Mouse (Mus musculus): ENCODE measurements around the gene Iglon5. TPM values are rescaled to one million over a fixed set of nuclear protein-coding genes. Genes with fewer than 3 reads are reported as not detected.

Gene Iglon5
- polyA plus RNA-seq, 1 experiment from 2014 or later: 0.38 TPM

DNA sequence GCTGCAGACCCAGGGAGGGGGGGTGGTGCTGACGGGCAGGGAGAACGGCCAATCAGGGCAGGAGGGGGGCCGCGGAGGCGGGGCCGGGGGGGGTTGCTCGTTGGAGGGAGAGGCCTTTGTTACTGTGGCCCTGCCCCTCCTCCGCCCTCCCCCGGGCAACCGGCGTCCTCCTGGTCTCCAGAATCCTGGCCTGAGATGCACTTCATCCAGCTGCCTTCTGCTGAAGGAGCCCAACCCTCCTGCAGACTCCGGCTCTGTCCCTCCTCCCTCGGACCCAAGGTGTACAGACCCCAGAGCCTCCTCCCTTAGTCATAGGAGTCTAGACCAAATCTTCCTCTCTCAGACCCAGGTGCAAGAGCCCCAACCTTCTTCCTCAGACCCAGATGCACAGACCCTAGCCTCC, 308 bp upstream of the Iglon5 start:
- Histone ChIP-seq H3K4me3 (replicated peaks) (peak overlapping the region; percentile 40), H3K27me3 (replicated peaks) (peaks cover 21% of the 10 kb centered on the region), H3K4me2 (replicated peaks) (peak overlapping the region; percentile 68), H3K9ac (peak overlapping the region; percentile 36; the same call in 1 of the 2 replicates), H3K36me3 (no peaks in the 10 kb centered on the region), H3K27ac (no peak overlapping the region), H3K4me1 (replicated peaks) (no peaks in the 10 kb centered on the region), H3K9me3 (no peaks in the 10 kb centered on the region)
- peak; percentile 91 for ATAC-seq
- under 1% methylated on average over 7 of the region's 13 CpGs for WGBS

GRCm38 (mm10) chr7:43488646-43489045, 1.2 kb downstream of the Iglon5 start:
- 40% methylated on average over 5 of the region's 5 CpGs for WGBS
- Histone ChIP-seq H3K27me3 (replicated peaks) (peaks cover 17% of the 10 kb centered on the region), H3K27ac (no peak overlapping the region), H3K9ac (no peak overlapping the region), H3K4me3 (replicated peaks) (no peak overlapping the region), H3K36me3 (no peaks in the 10 kb centered on the region), H3K4me1 (replicated peaks) (no peaks in the 10 kb centered on the region), H3K4me2 (replicated peaks) (no peak overlapping the region; the same call in 1 of the 2 replicates), H3K9me3 (no peaks in the 10 kb centered on the region)
- ATAC-seq: no peak

DNA sequence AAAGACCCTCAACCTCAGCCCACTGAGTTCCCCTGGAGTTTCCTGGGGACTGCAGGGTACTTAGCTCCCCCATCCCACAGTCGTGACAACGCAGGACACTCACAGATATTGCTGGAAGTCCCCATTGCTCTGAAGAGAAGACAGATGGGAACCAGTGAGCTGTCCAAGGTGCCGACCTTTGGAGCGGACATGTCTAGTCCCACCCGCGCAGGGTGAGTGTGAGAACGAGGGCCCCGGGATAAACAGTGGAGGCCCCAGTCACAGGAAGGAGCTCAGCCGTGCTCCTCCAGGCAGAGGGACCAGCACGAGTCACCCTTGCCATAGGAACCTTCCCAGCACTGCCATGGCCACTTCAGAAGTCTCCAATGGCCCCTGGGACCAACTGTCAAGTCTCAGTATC, 6.6 kb downstream of the Iglon5 start:
- Histone ChIP-seq H3K9me3 (no peaks in the 10 kb centered on the region), H3K36me3 (no peaks in the 10 kb centered on the region), H3K27ac (no peak overlapping the region), H3K4me2 (replicated peaks) (no peak overlapping the region), H3K27me3 (replicated peaks) (0 out of 2 replicates have a peak, but pooled peaks cover 5% of the 10 kb centered on the region), H3K9ac (no peak overlapping the region), H3K4me3 (replicated peaks) (no peak overlapping the region), H3K4me1 (replicated peaks) (peaks cover 3% of the 10 kb centered on the region; the same call in 1 of the 2 replicates)
- 5% methylated on average over 10 of the region's 10 CpGs for WGBS
- no peak for ATAC-seq

- Histone ChIP-seq H3K9ac (no peak overlapping the region), H3K4me3 (replicated peaks) (no peak overlapping the region), H3K27me3 (replicated peaks) (peaks cover 11% of the 10 kb centered on the region), H3K27ac (no peak overlapping the region), H3K9me3 (no peaks in the 10 kb centered on the region), H3K36me3 (no peaks in the 10 kb centered on the region), H3K4me1 (replicated peaks) (peaks cover 3% of the 10 kb centered on the region; the same call in 1 of the 2 replicates), H3K4me2 (replicated peaks) (no peak overlapping the region)
- ATAC-seq: 0 out of 2 replicates have a peak, but pooled peaks have one; percentile 23
- WGBS: 54% methylated on average over 8 of the region's 8 CpGs
Measured at GRCm38 (mm10) chr7:43482090-43482716, 7.7 kb downstream of the Iglon5 start.

GRCm38 (mm10) chr7:43481191-43481590, 8.7 kb downstream of the Iglon5 start:
- H3K36me3 ChIP-seq: no peaks in the 10 kb centered on the region
- H3K9ac ChIP-seq: no peak overlapping the region
- no peak overlapping the region for H3K4me3 ChIP-seq (replicated peaks)
- H3K27ac ChIP-seq: no peak overlapping the region
- ATAC-seq: no peak
- peaks cover 21% of the 10 kb centered on the region for H3K27me3 ChIP-seq (replicated peaks)
- H3K4me1 ChIP-seq (replicated peaks): peaks cover 3% of the 10 kb centered on the region; the same call in 1 of the 2 replicates
- H3K4me2 ChIP-seq (replicated peaks): no peak overlapping the region
- no peaks in the 10 kb centered on the region for H3K9me3 ChIP-seq
- WGBS: 58% methylated on average over 3 of the region's 3 CpGs

- no peaks in the 10 kb centered on the region for H3K9me3 ChIP-seq
- H3K27ac ChIP-seq: no peak overlapping the region
- H3K4me1 ChIP-seq (replicated peaks): no peaks in the 10 kb centered on the region
- H3K4me3 ChIP-seq (replicated peaks): no peak overlapping the region
- ATAC-seq: 0 out of 2 replicates have a peak, but pooled peaks have one; percentile 4
- no peaks in the 10 kb centered on the region for H3K36me3 ChIP-seq
- 0 out of 2 replicates have a peak overlapping the region, but pooled peaks have one; percentile 5 for H3K9ac ChIP-seq
- H3K27me3 ChIP-seq (replicated peaks): peaks cover 36% of the 10 kb centered on the region
- 10% methylated on average over 13 of the region's 13 CpGs for WGBS
- H3K4me2 ChIP-seq (replicated peaks): no peak overlapping the region
Measured at GRCm38 (mm10) chr7:43476376-43476775, 13.5 kb downstream of the Iglon5 start.

DNA sequence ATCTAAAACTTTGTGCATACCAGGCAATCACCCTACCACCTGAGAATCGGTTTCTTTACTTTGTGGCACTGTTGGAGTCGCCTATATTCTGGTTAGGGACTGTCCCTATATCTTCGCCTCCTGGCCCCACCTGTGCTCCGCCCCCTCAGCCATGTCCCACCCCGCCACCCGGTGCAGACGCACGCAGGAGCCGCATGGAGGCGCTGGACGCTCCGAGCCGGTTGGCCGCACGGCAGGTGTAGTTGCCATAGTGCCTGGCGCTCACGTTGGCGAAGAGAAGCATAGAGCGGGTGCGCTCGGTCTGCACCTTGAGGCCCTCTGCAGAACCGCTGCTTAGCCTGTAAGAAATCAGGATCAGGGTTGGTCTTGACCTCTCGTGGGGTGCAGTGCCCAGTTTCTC, 14.2 kb downstream of the Iglon5 start:
- peak; percentile 29 for ATAC-seq
- H3K9ac ChIP-seq: no peak overlapping the region

GRCm38 (mm10) chr7:43470373-43470772, 19.5 kb downstream of the Iglon5 start:
- Histone ChIP-seq H3K36me3 (no peaks in the 10 kb centered on the region), H3K9me3 (no peaks in the 10 kb centered on the region), H3K4me1 (replicated peaks) (0 out of 2 replicates have a peak, but pooled peaks cover 4% of the 10 kb centered on the region), H3K9ac (no peak overlapping the region), H3K4me3 (replicated peaks) (no peak overlapping the region), H3K27ac (no peak overlapping the region), H3K4me2 (replicated peaks) (no peak overlapping the region), H3K27me3 (replicated peaks) (peaks cover 7% of the 10 kb centered on the region)
- no peak for ATAC-seq
- 46% methylated on average over 8 of the region's 8 CpGs for WGBS

More for the DNA sequence above, 14.2 kb downstream of the Iglon5 start:
- H3K9me3 ChIP-seq: no peaks in the 10 kb centered on the region
- no peaks in the 10 kb centered on the region for H3K36me3 ChIP-seq
- no peak overlapping the region for H3K4me3 ChIP-seq (replicated peaks)
- H3K27me3 ChIP-seq (replicated peaks): peaks cover 36% of the 10 kb centered on the region
- H3K27ac ChIP-seq: no peak overlapping the region
- H3K4me1 ChIP-seq (replicated peaks): no peaks in the 10 kb centered on the region
- H3K4me2 ChIP-seq (replicated peaks): 0 out of 2 replicates have a peak overlapping the region, but pooled peaks have one; percentile 11
- WGBS: 16% methylated on average over 23 of the region's 23 CpGs

DNA sequence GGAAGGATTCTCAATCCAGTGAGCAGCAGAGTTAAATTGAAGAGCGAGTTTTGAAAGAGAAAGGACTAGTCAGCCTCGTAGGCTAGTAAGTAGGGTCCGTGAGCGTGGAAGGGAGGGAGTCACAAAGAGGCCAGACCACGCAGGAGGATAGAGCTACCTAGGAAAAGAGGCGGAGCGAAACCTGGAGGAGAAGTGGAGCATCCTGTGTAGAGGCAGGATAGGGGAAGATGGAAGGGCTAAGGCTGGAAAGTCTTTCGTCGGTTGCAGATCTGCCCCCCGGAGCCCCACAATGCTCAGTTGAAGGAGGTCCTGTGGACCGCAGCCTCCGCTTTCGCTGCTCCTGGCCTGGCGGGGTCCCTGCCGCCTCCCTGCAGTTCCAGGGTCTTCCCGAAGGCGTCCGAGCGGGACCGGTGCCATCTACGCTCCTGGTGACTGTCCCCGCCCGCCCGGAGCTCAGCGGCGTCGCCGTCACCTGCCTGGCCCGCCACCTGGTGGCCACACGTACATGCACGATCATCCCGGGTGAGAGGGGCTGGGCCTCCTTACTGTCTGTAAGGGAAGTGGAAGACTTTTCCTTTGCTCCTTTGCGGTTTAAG, 23.7 kb downstream of the Iglon5 start:
- ATAC-seq: peak; percentile 77
- under 1% methylated on average over 33 of the region's 33 CpGs for WGBS
- peak overlapping the region; percentile 44 for H3K9ac ChIP-seq
- H3K36me3 ChIP-seq: no peaks in the 10 kb centered on the region
- peak overlapping the region; percentile 33; the same call in 1 of the 2 replicates for H3K27ac ChIP-seq
- H3K9me3 ChIP-seq: no peaks in the 10 kb centered on the region
- no peaks in the 10 kb centered on the region for H3K27me3 ChIP-seq (replicated peaks)
- peak overlapping the region; percentile 53 for H3K4me3 ChIP-seq (replicated peaks)
- peaks cover 10% of the 10 kb centered on the region; the same call in 1 of the 2 replicates for H3K4me1 ChIP-seq (replicated peaks)
- H3K4me2 ChIP-seq (replicated peaks): peak overlapping the region; percentile 96

GRCm38 (mm10) chr7:43465344-43466098, 24.4 kb downstream of the Iglon5 start:
- Histone ChIP-seq H3K36me3 (no peaks in the 10 kb centered on the region), H3K27ac (0 out of 2 replicates have a peak overlapping the region, but pooled peaks have one; percentile 33), H3K9me3 (no peaks in the 10 kb centered on the region), H3K4me1 (replicated peaks) (peaks cover 10% of the 10 kb centered on the region; the same call in 1 of the 2 replicates), H3K9ac (peak overlapping the region; percentile 51), H3K4me3 (replicated peaks) (peak overlapping the region; percentile 53), H3K4me2 (replicated peaks) (peak overlapping the region; percentile 96), H3K27me3 (replicated peaks) (no peaks in the 10 kb centered on the region)
- peak; percentile 92 for ATAC-seq
- WGBS: under 1% methylated on average over 33 of the region's 33 CpGs

DNA sequence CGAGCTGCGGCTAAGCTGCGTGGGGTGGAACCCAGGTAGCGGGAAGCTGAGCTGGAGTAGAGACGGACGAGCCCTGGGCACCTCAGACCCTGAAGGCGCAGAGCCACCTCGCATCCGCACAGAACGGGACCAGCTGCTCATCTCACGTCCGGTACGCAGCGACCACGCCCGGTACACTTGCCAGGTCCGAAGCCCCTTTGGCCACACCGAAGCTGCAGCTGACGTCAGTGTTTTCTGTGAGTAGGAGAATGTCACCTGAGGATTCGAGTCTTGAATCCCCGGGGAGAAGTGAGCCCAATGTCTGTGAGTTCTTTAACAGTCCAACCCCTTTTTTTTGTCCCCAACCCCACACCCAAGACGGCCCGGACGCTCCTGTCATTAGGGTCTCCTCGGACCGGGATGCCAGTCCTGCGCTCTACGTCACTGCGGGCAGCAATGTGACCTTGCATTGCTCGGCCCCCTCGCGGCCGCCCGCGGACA, 25.0 kb downstream of the Iglon5 start:
- Histone ChIP-seq H3K9me3 (no peaks in the 10 kb centered on the region), H3K27me3 (replicated peaks) (no peaks in the 10 kb centered on the region), H3K36me3 (no peaks in the 10 kb centered on the region), H3K4me2 (replicated peaks) (peak overlapping the region; percentile 96), H3K9ac (peak overlapping the region; percentile 51), H3K27ac (no peak overlapping the region), H3K4me1 (replicated peaks) (peaks cover 10% of the 10 kb centered on the region; the same call in 1 of the 2 replicates), H3K4me3 (replicated peaks) (peak overlapping the region; percentile 53)
- ATAC-seq: peak; percentile 15
- WGBS: 5% methylated on average over 35 of the region's 35 CpGs

- no peak overlapping the region for H3K4me2 ChIP-seq (replicated peaks)
- H3K27ac ChIP-seq: no peak overlapping the region
- no peaks in the 10 kb centered on the region for H3K9me3 ChIP-seq
- ATAC-seq: no peak
- no peaks in the 10 kb centered on the region for H3K27me3 ChIP-seq (replicated peaks)
- H3K36me3 ChIP-seq: no peaks in the 10 kb centered on the region
- H3K9ac ChIP-seq: no peak overlapping the region
- H3K4me3 ChIP-seq (replicated peaks): no peak overlapping the region
- WGBS: 74% methylated on average over 7 of the region's 7 CpGs
- peaks cover 10% of the 10 kb centered on the region; the same call in 1 of the 2 replicates for H3K4me1 ChIP-seq (replicated peaks)
Measured at GRCm38 (mm10) chr7:43463976-43464375, 25.9 kb downstream of the Iglon5 start.

Data from intestine, embryonic 15.5 days (tissue).